Mouse (Mus musculus): ENCODE data around the gene Mark2. TPM values are rescaled to one million over a fixed set of nuclear protein-coding genes. Genes with fewer than 3 reads are reported as not detected.

Gene Mark2
- polyA plus RNA-seq, 1 experiment from 2014 or later = 39.6 TPM

DNA sequence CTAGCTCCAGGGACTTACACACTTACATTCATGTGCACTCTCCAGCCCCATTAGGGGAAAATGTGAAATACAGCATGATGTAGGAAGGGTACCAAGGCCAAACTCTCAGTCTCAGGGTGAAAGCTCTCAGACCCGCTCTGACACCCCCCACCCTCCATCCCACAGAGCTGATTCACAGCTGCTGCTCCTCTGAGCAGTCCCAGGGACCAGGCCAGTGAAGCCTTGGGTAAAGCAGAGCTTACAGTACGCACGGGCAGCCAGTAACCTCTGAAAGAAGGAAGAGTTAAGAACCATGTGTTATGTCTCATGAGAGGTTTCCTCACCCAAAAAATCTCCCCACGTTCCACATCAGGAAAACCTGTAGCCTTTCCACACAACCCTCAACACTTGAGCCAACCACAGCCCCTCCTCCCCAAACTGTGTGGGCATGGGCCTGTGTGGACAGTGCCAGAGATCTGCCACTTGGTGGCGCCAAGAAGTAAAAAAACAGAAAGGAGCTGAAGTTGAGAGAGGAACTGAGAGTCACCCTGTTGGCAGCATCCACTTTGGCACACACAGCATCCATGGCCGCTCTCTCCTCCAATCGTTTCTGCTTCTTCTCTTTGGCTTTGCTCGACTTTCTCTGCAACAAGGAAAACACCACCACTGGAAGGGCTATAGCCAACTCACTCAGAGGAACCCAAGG is 107.0 kb downstream of the Mark2 start:
- Histone ChIP-seq H3K9me3 (ENCODE audit: control insufficient read depth) (no peaks in the 10 kb centered on the region), H3K4me3 (ENCODE audit: low read depth, low read length) (no peak overlapping the region), H3K4me2 (replicated peaks; ENCODE audit: low read depth) (no peak overlapping the region), H3K27me3 (replicated peaks; ENCODE audit: control insufficient read depth, insufficient read depth, low read length) (no peaks in the 10 kb centered on the region), H3K4me1 (replicated peaks; ENCODE audit: control insufficient read depth, insufficient read depth, low read length) (no peaks in the 10 kb centered on the region), H3K9ac (ENCODE audit: low read depth, low read length) (no peak overlapping the region), H3K36me3 (ENCODE audit: control insufficient read depth, insufficient read depth) (peaks cover 59% of the 10 kb centered on the region), H3K27ac (ENCODE audit: low read depth, low read length) (no peak overlapping the region)
- peak; percentile 57 for ATAC-seq
- 58% methylated on average over 8 of the region's 8 CpGs for WGBS
- peak; percentile 83 for TF ChIP-seq CTCF (IDR thresholded peaks at IDR 0.05; ENCODE audit: low read depth)

DNA sequence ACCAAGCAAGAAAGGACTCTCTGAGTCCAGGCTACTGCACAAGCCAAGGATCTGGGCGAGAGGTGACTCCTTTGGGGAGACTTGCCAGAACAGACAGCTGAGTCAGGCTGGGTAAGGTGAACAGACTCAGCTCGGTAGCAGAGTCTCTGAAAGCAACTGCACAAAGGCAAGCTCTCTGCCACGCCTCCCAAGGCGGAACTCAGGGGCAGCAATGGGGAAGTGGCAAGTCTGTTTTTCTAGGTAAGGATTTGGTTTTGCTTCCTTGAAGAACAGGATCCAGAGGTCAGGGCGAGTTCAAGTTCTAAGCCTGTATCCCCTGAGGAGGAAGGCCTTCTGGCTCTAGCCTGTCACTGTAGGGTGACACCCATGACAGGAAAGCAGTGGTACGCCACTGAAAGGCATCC is 115.1 kb downstream of the Mark2 start:
- Histone ChIP-seq H3K27ac (ENCODE audit: low read depth, low read length) (peak overlapping the region; percentile 91), H3K4me3 (ENCODE audit: low read depth, low read length) (no peak overlapping the region), H3K27me3 (replicated peaks; ENCODE audit: control insufficient read depth, insufficient read depth, low read length) (no peaks in the 10 kb centered on the region), H3K36me3 (ENCODE audit: control insufficient read depth, insufficient read depth) (peaks cover 42% of the 10 kb centered on the region), H3K9ac (ENCODE audit: low read depth, low read length) (no peak overlapping the region), H3K4me2 (replicated peaks; ENCODE audit: low read depth) (0 out of 2 replicates have a peak overlapping the region, but pooled peaks have one; percentile 9), H3K4me1 (replicated peaks; ENCODE audit: control insufficient read depth, insufficient read depth, low read length) (peaks cover 4% of the 10 kb centered on the region; the same call in 1 of the 2 replicates), H3K9me3 (ENCODE audit: control insufficient read depth) (no peaks in the 10 kb centered on the region)
- ATAC-seq = peak; percentile 79
- WGBS = 46% methylated on average over 6 of the region's 6 CpGs
- no peak for TF ChIP-seq CTCF (IDR thresholded peaks at IDR 0.05; ENCODE audit: low read depth)

Other genes with a start within 250 kb of the Mark2 start
- 0.75 and 0.82 TPM in 2 replicates for gene Flrt1, start 236.1 kb downstream of the Mark2 start, polyA plus RNA-seq (2015; fragmentation: Nextera tagmentation; extraction: Ambion mirVana)
- gene Otub1, start 135.5 kb downstream of the Mark2 start, polyA plus RNA-seq (2015; fragmentation: Nextera tagmentation; extraction: Ambion mirVana) = 121 and 126 TPM in 2 replicates
- 2,194 and 2,204 TPM in 2 replicates for gene Cox8a, start 124.2 kb downstream of the Mark2 start, polyA plus RNA-seq (2015; fragmentation: Nextera tagmentation; extraction: Ambion mirVana)
- gene Naa40, start 100.7 kb downstream of the Mark2 start, polyA plus RNA-seq (2015; fragmentation: Nextera tagmentation; extraction: Ambion mirVana) = 18.6 and 19.7 TPM in 2 replicates
- 1.5 and 2.2 TPM in 2 replicates for gene Rcor2, start 74.5 kb downstream of the Mark2 start, polyA plus RNA-seq (2015; fragmentation: Nextera tagmentation; extraction: Ambion mirVana)
- 11.3 and 12.2 TPM in 2 replicates for gene Spindoc, start 41.1 kb upstream of the Mark2 start, polyA plus RNA-seq (2015; fragmentation: Nextera tagmentation; extraction: Ambion mirVana)
- 2.7 and 2.9 TPM in 2 replicates for gene 2700081O15Rik, start 75.8 kb upstream of the Mark2 start, polyA plus RNA-seq (2015; fragmentation: Nextera tagmentation; extraction: Ambion mirVana)
- gene Rtn3, start 141.4 kb upstream of the Mark2 start, polyA plus RNA-seq (2015; fragmentation: Nextera tagmentation; extraction: Ambion mirVana) = 133 and 134 TPM in 2 replicates
- gene Atl3, start 152.2 kb upstream of the Mark2 start, polyA plus RNA-seq (2015; fragmentation: Nextera tagmentation; extraction: Ambion mirVana) = 7.3 and 8.9 TPM in 2 replicates
- 5.5 and 6.4 TPM in 2 replicates for gene Pla2g16, start 215.6 kb upstream of the Mark2 start, polyA plus RNA-seq (2015; fragmentation: Nextera tagmentation; extraction: Ambion mirVana)

Data from intestine, postnatal 0 days (tissue).